Mouse (Mus musculus): ENCODE results near the gene Klc2. TPM values are rescaled to one million over a fixed set of nuclear protein-coding genes. Genes with fewer than 3 reads are reported as not detected.
A peak's percentile ranks its signal among the peaks of the same experiment; 100 is the strongest.

The Klc2 gene
- polyA plus RNA-seq, 1 experiment from 2014 or later, result 18.1 TPM

DNA sequence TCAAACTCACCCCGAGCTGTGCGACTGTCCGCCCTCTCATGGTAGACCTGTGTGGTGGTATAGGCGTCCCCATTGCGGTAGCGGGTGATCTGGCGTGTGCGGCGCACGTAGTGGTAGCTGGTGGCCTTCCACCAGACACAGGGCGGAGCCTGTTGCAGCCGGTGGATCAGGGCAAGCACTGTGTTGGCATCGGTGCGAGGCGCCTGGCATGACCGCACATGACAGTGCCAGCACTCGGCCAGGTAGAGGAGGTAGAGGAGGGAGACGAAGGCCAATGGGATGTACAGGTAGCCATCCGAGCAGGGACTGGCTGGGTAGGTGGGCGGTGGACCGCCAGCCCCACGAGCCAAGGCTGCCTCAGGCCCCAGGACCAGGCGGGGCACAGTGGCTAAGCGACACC, 35.8 kb downstream of the Klc2 start:
- Histone ChIP-seq H3K4me1 (replicated peaks; ENCODE audit: insufficient read depth, low read length) (peaks cover 4% of the 10 kb centered on the region; the same call in 1 of the 2 replicates), H3K27ac (no peak overlapping the region), H3K36me3 (ENCODE audit: insufficient read depth, low read length) (no peaks in the 10 kb centered on the region), H3K4me2 (ENCODE audit: low read length) (no peak overlapping the region), H3K9me3 (replicated peaks; ENCODE audit: low read length) (no peaks in the 10 kb centered on the region), H3K9ac (ENCODE audit: low read depth, low read length) (no peak overlapping the region), H3K4me3 (replicated peaks; ENCODE audit: low read depth, low read length) (no peak overlapping the region), H3K27me3 (ENCODE audit: insufficient read depth, low read length) (peaks cover 31% of the 10 kb centered on the region; the same call in 1 of the 2 replicates)
- ATAC-seq (replicated peaks; ENCODE audit: low FRiP score, low read depth) (0 out of 2 replicates have a peak, but pooled peaks have one; percentile 8), DNase-seq (ENCODE audit: low spot score) (no peak)
- WGBS, result 66% methylated on average over 24 of the region's 24 CpGs
- TF ChIP-seq CTCF (IDR thresholded peaks at IDR 0.05; ENCODE audit: low read depth), result no peak

GRCm38 (mm10) chr19:5082005-5082404, 36.4 kb downstream of the Klc2 start:
- 68% methylated on average over 18 of the region's 18 CpGs for WGBS
- no peak for DNase-seq (ENCODE audit: low spot score)
- no peak for ATAC-seq (replicated peaks; ENCODE audit: low FRiP score, low read depth)

GRCm38 (mm10) chr19:5079279-5079678, 39.1 kb downstream of the Klc2 start:
- 82% methylated on average over 1 of the region's 1 CpGs for WGBS
- peak; percentile 31 for TF ChIP-seq CTCF (IDR thresholded peaks at IDR 0.05; ENCODE audit: low read depth)
- Histone ChIP-seq H3K36me3 (ENCODE audit: insufficient read depth, low read length) (no peaks in the 10 kb centered on the region), H3K9me3 (replicated peaks; ENCODE audit: low read length) (no peaks in the 10 kb centered on the region), H3K27me3 (ENCODE audit: insufficient read depth, low read length) (peaks cover 16% of the 10 kb centered on the region; the same call in 1 of the 2 replicates), H3K4me2 (ENCODE audit: low read length) (no peak overlapping the region), H3K27ac (no peak overlapping the region), H3K4me3 (replicated peaks; ENCODE audit: low read depth, low read length) (no peak overlapping the region), H3K4me1 (replicated peaks; ENCODE audit: insufficient read depth, low read length) (no peaks in the 10 kb centered on the region), H3K9ac (ENCODE audit: low read depth, low read length) (no peak overlapping the region)
- ATAC-seq (replicated peaks; ENCODE audit: low FRiP score, low read depth) (no peak), DNase-seq (ENCODE audit: low spot score) (no peak)

More at GRCm38 (mm10) chr19:5082005-5082404, 36.4 kb downstream of the Klc2 start:
- H3K4me1 ChIP-seq (replicated peaks; ENCODE audit: insufficient read depth, low read length), result peaks cover 4% of the 10 kb centered on the region; the same call in 1 of the 2 replicates
- no peak overlapping the region for H3K27ac ChIP-seq
- H3K9ac ChIP-seq (ENCODE audit: low read depth, low read length), result no peak overlapping the region
- H3K27me3 ChIP-seq (ENCODE audit: insufficient read depth, low read length), result peaks cover 31% of the 10 kb centered on the region; the same call in 1 of the 2 replicates
- no peaks in the 10 kb centered on the region for H3K9me3 ChIP-seq (replicated peaks; ENCODE audit: low read length)
- H3K4me3 ChIP-seq (replicated peaks; ENCODE audit: low read depth, low read length), result no peak overlapping the region
- no peak overlapping the region for H3K4me2 ChIP-seq (ENCODE audit: low read length)
- no peak for TF ChIP-seq CTCF (IDR thresholded peaks at IDR 0.05; ENCODE audit: low read depth)
- no peaks in the 10 kb centered on the region for H3K36me3 ChIP-seq (ENCODE audit: insufficient read depth, low read length)

DNA sequence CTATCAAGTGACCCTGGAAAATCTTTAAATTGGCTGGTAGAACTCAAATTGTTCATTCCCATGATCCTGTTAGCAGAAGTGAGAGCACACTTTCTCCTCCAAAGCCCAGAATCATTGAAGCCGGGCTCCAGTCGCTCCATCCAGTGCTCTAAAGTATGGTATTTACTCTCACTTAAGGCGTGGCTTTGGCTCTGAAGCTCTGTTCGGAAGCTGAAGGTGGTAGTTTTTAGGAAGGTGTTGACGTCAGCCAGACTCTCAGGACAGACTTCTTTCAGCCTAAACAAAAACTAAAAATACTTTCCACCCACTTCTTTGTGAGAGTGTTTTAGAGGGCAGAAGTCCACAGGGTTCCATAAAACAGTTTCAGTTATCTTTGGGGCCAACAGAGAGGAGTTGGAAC, 44.8 kb downstream of the Klc2 start:
- no peak overlapping the region for H3K4me3 ChIP-seq (replicated peaks; ENCODE audit: low read depth, low read length)
- no peak overlapping the region for H3K27ac ChIP-seq
- H3K4me1 ChIP-seq (replicated peaks; ENCODE audit: insufficient read depth, low read length), result peaks cover 7% of the 10 kb centered on the region
- WGBS, result 34% methylated on average over 5 of the region's 5 CpGs
- H3K36me3 ChIP-seq (ENCODE audit: insufficient read depth, low read length), result no peaks in the 10 kb centered on the region
- ATAC-seq (replicated peaks; ENCODE audit: low FRiP score, low read depth), result no peak
- no peak overlapping the region for H3K4me2 ChIP-seq (ENCODE audit: low read length)
- DNase-seq (ENCODE audit: low spot score), result no peak
- H3K9ac ChIP-seq (ENCODE audit: low read depth, low read length), result no peak overlapping the region
- H3K27me3 ChIP-seq (ENCODE audit: insufficient read depth, low read length), result no peaks in the 10 kb centered on the region
- H3K9me3 ChIP-seq (replicated peaks; ENCODE audit: low read length), result no peaks in the 10 kb centered on the region
- TF ChIP-seq CTCF (IDR thresholded peaks at IDR 0.05; ENCODE audit: low read depth), result no peak

DNA sequence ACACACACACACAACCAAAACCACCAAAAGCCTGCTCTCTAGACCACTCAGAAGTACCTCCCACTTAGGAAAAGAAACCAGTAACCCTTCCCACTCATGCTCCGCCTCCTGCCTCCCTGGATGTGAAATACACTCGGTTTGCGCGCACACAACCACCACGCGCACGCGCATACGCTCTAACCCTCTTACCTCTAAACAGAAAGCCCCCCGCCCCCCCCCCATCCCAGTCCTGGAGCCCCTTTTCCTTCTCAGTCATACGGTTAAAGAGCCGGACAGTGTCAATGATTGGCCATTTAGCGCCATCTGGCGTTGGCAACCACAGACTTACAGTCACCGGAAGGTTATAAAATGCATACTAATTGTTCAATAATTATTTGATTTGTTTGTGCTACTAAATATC, 45.3 kb downstream of the Klc2 start:
- H3K9ac ChIP-seq (ENCODE audit: low read depth, low read length), result no peak overlapping the region
- peak overlapping the region; percentile 49; the same call in 1 of the 2 replicates for H3K4me3 ChIP-seq (replicated peaks; ENCODE audit: low read depth, low read length)
- ATAC-seq (replicated peaks; ENCODE audit: low FRiP score, low read depth) (peak; percentile 30; the same call in 1 of the 2 replicates), DNase-seq (ENCODE audit: low spot score) (peak; percentile 85)
- no peaks in the 10 kb centered on the region for H3K27me3 ChIP-seq (ENCODE audit: insufficient read depth, low read length)
- no peak overlapping the region for H3K27ac ChIP-seq
- TF ChIP-seq CTCF (IDR thresholded peaks at IDR 0.05; ENCODE audit: low read depth), result peak; percentile 72
- 1% methylated on average over 15 of the region's 15 CpGs for WGBS
- H3K4me2 ChIP-seq (ENCODE audit: low read length), result peak overlapping the region; percentile 86
- no peaks in the 10 kb centered on the region for H3K36me3 ChIP-seq (ENCODE audit: insufficient read depth, low read length)
- H3K9me3 ChIP-seq (replicated peaks; ENCODE audit: low read length), result no peaks in the 10 kb centered on the region
- H3K4me1 ChIP-seq (replicated peaks; ENCODE audit: insufficient read depth, low read length), result peaks cover 12% of the 10 kb centered on the region

DNA sequence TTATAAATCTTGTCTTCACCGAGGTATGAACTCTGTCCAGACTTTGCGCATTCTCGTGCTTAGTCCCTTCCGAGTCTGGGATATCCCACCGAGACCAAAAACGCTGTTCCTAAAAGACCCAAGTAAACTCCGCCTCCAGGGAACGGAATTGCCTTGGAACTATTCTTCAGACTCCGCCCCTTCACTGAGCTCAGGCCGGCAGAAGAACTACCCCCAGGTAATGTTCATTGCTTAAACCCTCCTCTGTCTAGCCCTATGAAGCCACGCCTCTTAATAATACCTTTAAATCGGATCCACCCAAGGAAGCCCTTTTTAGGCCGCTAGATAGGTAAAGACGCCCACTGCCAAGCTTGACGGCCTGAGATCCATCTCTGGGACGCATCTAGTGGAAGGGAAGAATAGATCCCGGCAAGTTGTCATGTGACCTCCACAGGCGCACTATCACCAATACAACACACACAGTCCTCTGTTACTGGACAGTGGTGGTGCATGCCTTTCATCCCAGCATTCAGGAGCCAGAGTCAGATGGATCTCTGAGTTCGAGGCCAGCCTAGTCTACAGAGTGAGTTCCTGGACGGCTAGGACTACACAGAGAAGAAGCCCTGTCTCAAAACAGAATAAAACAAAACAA, 45.9 kb downstream of the Klc2 start:
- ATAC-seq (replicated peaks; ENCODE audit: low FRiP score, low read depth) (peak; percentile 5; the same call in 1 of the 2 replicates), DNase-seq (ENCODE audit: low spot score) (peak; percentile 80)
- no peaks in the 10 kb centered on the region for H3K9me3 ChIP-seq (replicated peaks; ENCODE audit: low read length)
- no peaks in the 10 kb centered on the region for H3K27me3 ChIP-seq (ENCODE audit: insufficient read depth, low read length)
- peak overlapping the region; percentile 86 for H3K4me2 ChIP-seq (ENCODE audit: low read length)
- H3K4me3 ChIP-seq (replicated peaks; ENCODE audit: low read depth, low read length), result peak overlapping the region; percentile 49
- peak overlapping the region; percentile 76; the same call in 1 of the 2 replicates for H3K27ac ChIP-seq
- 0 out of 2 replicates have a peak overlapping the region, but pooled peaks have one; percentile 32 for H3K9ac ChIP-seq (ENCODE audit: low read depth, low read length)
- 2% methylated on average over 20 of the region's 20 CpGs for WGBS
- H3K4me1 ChIP-seq (replicated peaks; ENCODE audit: insufficient read depth, low read length), result peaks cover 17% of the 10 kb centered on the region
- no peak for TF ChIP-seq CTCF (IDR thresholded peaks at IDR 0.05; ENCODE audit: low read depth)
- no peaks in the 10 kb centered on the region for H3K36me3 ChIP-seq (ENCODE audit: insufficient read depth, low read length)

Data from kidney, postnatal 0 days (tissue).